Mouse (Mus musculus): ENCODE data around the gene Adora1. TPM values are rescaled to one million over a fixed set of nuclear protein-coding genes. Genes with fewer than 3 reads are reported as not detected.

Adora1 gene
- polyA plus RNA-seq, 1 experiment from 2014 or later: 3.3 TPM

- H3K4me2 ChIP-seq: no peak overlapping the region
- no peak overlapping the region for H3K4me3 ChIP-seq
- H3K9me3 ChIP-seq (replicated peaks): no peaks in the 10 kb centered on the region
- no peak for ATAC-seq
- no peak overlapping the region for H3K9ac ChIP-seq
- 0 out of 2 replicates have a peak, but pooled peaks cover 3% of the 10 kb centered on the region for H3K27me3 ChIP-seq
- H3K36me3 ChIP-seq (ENCODE audit: poor library complexity, severe bottlenecking): no peaks in the 10 kb centered on the region
- H3K4me1 ChIP-seq: no peaks in the 10 kb centered on the region
- H3K27ac ChIP-seq: no peak overlapping the region
- WGBS: 87% methylated on average over 12 of the region's 12 CpGs
These were observed 10.5 kb downstream of the Adora1 start for GRCm38 (mm10) chr1:134224649-134225227.

GRCm38 (mm10) chr1:134222122-134223055 lies 12.8 kb downstream of the Adora1 start:
- ATAC-seq: no peak
- 0 out of 2 replicates have a peak, but pooled peaks cover 3% of the 10 kb centered on the region for H3K27me3 ChIP-seq
- no peak overlapping the region for H3K9ac ChIP-seq
- no peaks in the 10 kb centered on the region for H3K36me3 ChIP-seq (ENCODE audit: poor library complexity, severe bottlenecking)
- H3K4me2 ChIP-seq: no peak overlapping the region
- WGBS: 71% methylated on average over 8 of the region's 8 CpGs
- H3K27ac ChIP-seq: no peak overlapping the region
- no peak overlapping the region for H3K4me3 ChIP-seq
- H3K9me3 ChIP-seq (replicated peaks): no peaks in the 10 kb centered on the region
- no peaks in the 10 kb centered on the region for H3K4me1 ChIP-seq

- Histone ChIP-seq H3K36me3 (ENCODE audit: poor library complexity, severe bottlenecking) (no peaks in the 10 kb centered on the region), H3K27me3 (0 out of 2 replicates have a peak, but pooled peaks cover 3% of the 10 kb centered on the region), H3K4me1 (peaks cover 2% of the 10 kb centered on the region), H3K9ac (no peak overlapping the region), H3K4me2 (no peak overlapping the region), H3K27ac (no peak overlapping the region), H3K9me3 (replicated peaks) (no peaks in the 10 kb centered on the region), H3K4me3 (no peak overlapping the region)
- ATAC-seq: no peak
- 84% methylated on average over 1 of the region's 1 CpGs for WGBS
These were observed 14.1 kb downstream of the Adora1 start for GRCm38 (mm10) chr1:134221172-134221571.

GRCm38 (mm10) chr1:134219608-134220007 lies 15.6 kb downstream of the Adora1 start:
- Histone ChIP-seq H3K36me3 (ENCODE audit: poor library complexity, severe bottlenecking) (no peaks in the 10 kb centered on the region), H3K4me2 (no peak overlapping the region), H3K27me3 (peaks cover 7% of the 10 kb centered on the region; the same call in 1 of the 2 replicates), H3K27ac (no peak overlapping the region), H3K9ac (no peak overlapping the region), H3K4me3 (no peak overlapping the region), H3K9me3 (replicated peaks) (no peaks in the 10 kb centered on the region), H3K4me1 (peaks cover 10% of the 10 kb centered on the region)
- WGBS: 74% methylated on average over 5 of the region's 5 CpGs
- ATAC-seq: no peak

- H3K9ac ChIP-seq: no peak overlapping the region
- no peak for ATAC-seq
- H3K4me2 ChIP-seq: no peak overlapping the region
- H3K4me3 ChIP-seq: no peak overlapping the region
- no peaks in the 10 kb centered on the region for H3K9me3 ChIP-seq (replicated peaks)
- H3K27me3 ChIP-seq: peaks cover 18% of the 10 kb centered on the region; the same call in 1 of the 2 replicates
- 90% methylated on average over 3 of the region's 3 CpGs for WGBS
- H3K4me1 ChIP-seq: peaks cover 10% of the 10 kb centered on the region
- no peak overlapping the region for H3K27ac ChIP-seq
- H3K36me3 ChIP-seq (ENCODE audit: poor library complexity, severe bottlenecking): no peaks in the 10 kb centered on the region
These were observed 17.3 kb downstream of the Adora1 start for GRCm38 (mm10) chr1:134217942-134218341.

GRCm38 (mm10) chr1:134217028-134217481 lies 18.2 kb downstream of the Adora1 start:
- WGBS: 73% methylated on average over 12 of the region's 12 CpGs
- Histone ChIP-seq H3K27me3 (peaks cover 21% of the 10 kb centered on the region; the same call in 1 of the 2 replicates), H3K4me1 (peaks cover 10% of the 10 kb centered on the region), H3K9me3 (replicated peaks) (no peaks in the 10 kb centered on the region), H3K27ac (no peak overlapping the region), H3K36me3 (ENCODE audit: poor library complexity, severe bottlenecking) (no peaks in the 10 kb centered on the region), H3K4me2 (no peak overlapping the region), H3K4me3 (no peak overlapping the region), H3K9ac (no peak overlapping the region)
- no peak for ATAC-seq

- 85% methylated on average over 2 of the region's 2 CpGs for WGBS
These were observed 18.6 kb downstream of the Adora1 start for GRCm38 (mm10) chr1:134216629-134216971.

GRCm38 (mm10) chr1:134215751-134216628 lies 19.2 kb downstream of the Adora1 start:
- Histone ChIP-seq H3K27ac (no peak overlapping the region), H3K4me2 (peak overlapping the region; percentile 20), H3K27me3 (peaks cover 20% of the 10 kb centered on the region; the same call in 1 of the 2 replicates), H3K9me3 (replicated peaks) (no peaks in the 10 kb centered on the region), H3K4me1 (peaks cover 15% of the 10 kb centered on the region), H3K36me3 (ENCODE audit: poor library complexity, severe bottlenecking) (no peaks in the 10 kb centered on the region), H3K9ac (peak overlapping the region; percentile 30; the same call in 1 of the 2 replicates), H3K4me3 (no peak overlapping the region)
- 11% methylated on average over 11 of the region's 11 CpGs for WGBS
- 0 out of 2 replicates have a peak, but pooled peaks have one; percentile 57 for ATAC-seq

More at GRCm38 (mm10) chr1:134216629-134216971, 18.6 kb downstream of the Adora1 start:
- Histone ChIP-seq H3K9me3 (replicated peaks) (no peaks in the 10 kb centered on the region), H3K9ac (no peak overlapping the region), H3K4me3 (no peak overlapping the region), H3K4me1 (peaks cover 15% of the 10 kb centered on the region), H3K36me3 (ENCODE audit: poor library complexity, severe bottlenecking) (no peaks in the 10 kb centered on the region), H3K27me3 (peaks cover 20% of the 10 kb centered on the region; the same call in 1 of the 2 replicates), H3K4me2 (no peak overlapping the region), H3K27ac (no peak overlapping the region)
- ATAC-seq: no peak

GRCm38 (mm10) chr1:134215059-134215458 lies 20.2 kb downstream of the Adora1 start:
- WGBS: 58% methylated on average over 7 of the region's 7 CpGs
- Histone ChIP-seq H3K27ac (no peak overlapping the region), H3K9me3 (replicated peaks) (no peaks in the 10 kb centered on the region), H3K4me2 (no peak overlapping the region), H3K27me3 (peaks cover 26% of the 10 kb centered on the region; the same call in 1 of the 2 replicates), H3K4me1 (peaks cover 17% of the 10 kb centered on the region), H3K4me3 (no peak overlapping the region), H3K36me3 (ENCODE audit: poor library complexity, severe bottlenecking) (no peaks in the 10 kb centered on the region), H3K9ac (no peak overlapping the region)
- no peak for ATAC-seq

- no peak overlapping the region for H3K27ac ChIP-seq
- no peak overlapping the region for H3K9ac ChIP-seq
- H3K4me2 ChIP-seq: no peak overlapping the region
- 84% methylated on average over 7 of the region's 7 CpGs for WGBS
- ATAC-seq: no peak
- H3K4me3 ChIP-seq: no peak overlapping the region
- H3K27me3 ChIP-seq: peaks cover 31% of the 10 kb centered on the region; the same call in 1 of the 2 replicates
- H3K4me1 ChIP-seq: peaks cover 18% of the 10 kb centered on the region
- no peaks in the 10 kb centered on the region for H3K36me3 ChIP-seq (ENCODE audit: poor library complexity, severe bottlenecking)
- H3K9me3 ChIP-seq (replicated peaks): no peaks in the 10 kb centered on the region
These were observed 21.8 kb downstream of the Adora1 start for GRCm38 (mm10) chr1:134213405-134213804.

- Histone ChIP-seq H3K27me3 (peaks cover 31% of the 10 kb centered on the region; the same call in 1 of the 2 replicates), H3K9me3 (replicated peaks) (no peaks in the 10 kb centered on the region), H3K9ac (no peak overlapping the region), H3K4me1 (peaks cover 18% of the 10 kb centered on the region), H3K4me2 (no peak overlapping the region), H3K36me3 (ENCODE audit: poor library complexity, severe bottlenecking) (no peaks in the 10 kb centered on the region), H3K4me3 (no peak overlapping the region), H3K27ac (no peak overlapping the region)
- ATAC-seq: no peak
- WGBS: 73% methylated on average over 5 of the region's 6 CpGs
These were observed 22.9 kb downstream of the Adora1 start for GRCm38 (mm10) chr1:134212351-134212750.
